Mouse (Mus musculus) forebrain, postnatal 0 days (tissue): Measurements from ENCODE around the gene Tmem9b. TPM values are rescaled to one million over a fixed set of nuclear protein-coding genes. Genes with fewer than 3 reads are reported as not detected.
A peak's percentile ranks its signal among the peaks of the same experiment; 100 is the strongest.

Experiments
- ATAC-seq: fragments of 200-750 bp; cut with Nextera tagmentation; 2 replicates; pipeline ENCODE4 v1.8.0; 2017; ENCODE audit warnings: mild to moderate bottlenecking, moderate library complexity
- DNase-seq: peaks from one replicate; pipeline ENCODE4 v3.0.0-alpha.2; 2015
- H3K27ac ChIP-seq: fragments of 300-500 bp; sonication (generic); 2 replicates; pipeline ENCODE4 v1.5.1; 2014; ENCODE audit warnings: low read depth, mild to moderate bottlenecking, antibody characterized with exemption, low read length, moderate library complexity, mixed read lengths
- H3K27me3 ChIP-seq: fragments of 300-500 bp; sonication (generic); 2 replicates; pipeline ENCODE4 v1.6.1; 2014; ENCODE audit warnings: mild to moderate bottlenecking, low read length, mixed read lengths; ENCODE audit not compliant: insufficient read depth
- H3K36me3 ChIP-seq: fragments of 300-500 bp; sonication (generic); 2 replicates; pipeline ENCODE4 v1.6.1; 2014; ENCODE audit warnings: mild to moderate bottlenecking, moderate library complexity; ENCODE audit not compliant: insufficient read depth
- H3K4me1 ChIP-seq: fragments of 300-500 bp; sonication (generic); 2 replicates; pipeline ENCODE4 v1.6.1; 2014; ENCODE audit warnings: antibody characterized with exemption; ENCODE audit not compliant: insufficient read depth
- H3K4me2 ChIP-seq: fragments of 300-500 bp; sonication (generic); 2 replicates; pipeline ENCODE4 v1.6.1; 2014; ENCODE audit warnings: low read depth, mild to moderate bottlenecking, moderate library complexity
- H3K4me3 ChIP-seq: fragments of 300-500 bp; sonication (generic); 2 replicates; pipeline ENCODE4 v1.5.1; 2014; ENCODE audit warnings: low read depth, low read length, mixed read lengths
- H3K9ac ChIP-seq: fragments of 300-500 bp; sonication (generic); 2 replicates; pipeline ENCODE4 v1.6.1; 2014; ENCODE audit warnings: mild to moderate bottlenecking
- H3K9me3 ChIP-seq: fragments of 300-500 bp; sonication (generic); 2 replicates; pipeline ENCODE4 v1.6.1; 2016; ENCODE audit warnings: low read length
- CTCF ChIP-seq: sonication (generic); IDR thresholded peaks from 2 replicates; pipeline ENCODE4 v1.5.1; 2016; ENCODE audit warnings: antibody characterized with exemption, control low read depth, low read depth
- WGBS: fragments of 180-500 bp; shearing (Covaris S2); extraction: QIAGEN DNeasy Blood & Tissue Kit; methylation state at CpG from one replicate; pipeline ENCODE4 v1.1.7; 2014; 5-methylcytosine and 5-hydroxymethylcytosine counted together
- polyA plus RNA-seq: library from polyadenylated mRNA; unstranded; fragments of >200 nt; fragmentation: Nextera tagmentation; extraction: Ambion mirVana; gene quantifications from 2 replicates; pipeline ENCODE4 v1.2.1, GENCODE M21; 2015
- total RNA-seq: library from RNA; depleted of rRNA; stranded (reverse); fragments of >200 nt; gene quantifications from 2 replicates; pipeline ENCODE4 v1.2.3, GENCODE M21; 2014

Tmem9b gene
- total and polyA plus RNA-seq, 2 experiments from 2014 or later = 139 to 157 TPM

GRCm38 (mm10) chr7:109767575-109768350 lies 15.1 kb upstream of the Tmem9b start:
- no peak overlapping the region for H3K4me2 ChIP-seq
- no peaks in the 10 kb centered on the region for H3K9me3 ChIP-seq
- H3K27ac ChIP-seq = no peak overlapping the region
- H3K4me1 ChIP-seq = no peaks in the 10 kb centered on the region
- 86% methylated on average over 7 of the region's 7 CpGs for WGBS
- no peaks in the 10 kb centered on the region for H3K27me3 ChIP-seq
- no peak for ATAC-seq
- no peaks in the 10 kb centered on the region for H3K36me3 ChIP-seq
- no peak overlapping the region for H3K9ac ChIP-seq
- DNase-seq = no peak
- no peak overlapping the region for H3K4me3 ChIP-seq
- TF ChIP-seq CTCF = no peak

GRCm38 (mm10) chr7:109764009-109764408 lies 11.3 kb upstream of the Tmem9b start:
- 18% methylated on average over 2 of the region's 2 CpGs for WGBS
- H3K4me3 ChIP-seq = no peak overlapping the region
- H3K9me3 ChIP-seq = no peaks in the 10 kb centered on the region
- no peaks in the 10 kb centered on the region for H3K27me3 ChIP-seq
- H3K27ac ChIP-seq = no peak overlapping the region
- H3K36me3 ChIP-seq = no peaks in the 10 kb centered on the region
- no peak for TF ChIP-seq CTCF
- peak; percentile 61; the same call in 1 of the 2 replicates for ATAC-seq
- peak; percentile 20 for DNase-seq
- no peaks in the 10 kb centered on the region for H3K4me1 ChIP-seq
- no peak overlapping the region for H3K9ac ChIP-seq
- no peak overlapping the region for H3K4me2 ChIP-seq

GRCm38 (mm10) chr7:109756291-109756690 lies 3.6 kb upstream of the Tmem9b start:
- H3K9me3 ChIP-seq = no peaks in the 10 kb centered on the region
- no peak overlapping the region for H3K4me3 ChIP-seq
- no peaks in the 10 kb centered on the region for H3K27me3 ChIP-seq
- WGBS = 88% methylated on average over 3 of the region's 3 CpGs
- no peak overlapping the region for H3K27ac ChIP-seq
- H3K4me2 ChIP-seq = no peak overlapping the region
- no peak for DNase-seq
- no peak overlapping the region for H3K9ac ChIP-seq
- peaks cover 11% of the 10 kb centered on the region for H3K4me1 ChIP-seq
- no peaks in the 10 kb centered on the region for H3K36me3 ChIP-seq
- TF ChIP-seq CTCF = no peak
- no peak for ATAC-seq

GRCm38 (mm10) chr7:109754034-109754433 lies 1.4 kb upstream of the Tmem9b start:
- DNase-seq (no peak), ATAC-seq (no peak)
- Histone ChIP-seq H3K4me3 (no peak overlapping the region), H3K4me2 (no peak overlapping the region), H3K9ac (no peak overlapping the region), H3K9me3 (no peaks in the 10 kb centered on the region), H3K36me3 (0 out of 2 replicates have a peak, but pooled peaks cover 2% of the 10 kb centered on the region), H3K27ac (no peak overlapping the region), H3K27me3 (no peaks in the 10 kb centered on the region), H3K4me1 (peaks cover 11% of the 10 kb centered on the region)
- 90% methylated on average over 8 of the region's 8 CpGs for WGBS
- TF ChIP-seq CTCF = no peak

- peak overlapping the region; percentile 76 for H3K27ac ChIP-seq
- peaks cover 11% of the 10 kb centered on the region for H3K4me1 ChIP-seq
- 0 out of 2 replicates have a peak, but pooled peaks cover 9% of the 10 kb centered on the region for H3K36me3 ChIP-seq
- peak overlapping the region; percentile 91 for H3K4me2 ChIP-seq
- 4% methylated on average over 13 of the region's 13 CpGs for WGBS
- peak overlapping the region; percentile 57 for H3K4me3 ChIP-seq
- H3K9ac ChIP-seq = peak overlapping the region; percentile 83
- H3K9me3 ChIP-seq = no peaks in the 10 kb centered on the region
- no peak for DNase-seq
- TF ChIP-seq CTCF = no peak
- ATAC-seq = peak; percentile 2; the same call in 1 of the 2 replicates
- H3K27me3 ChIP-seq = no peaks in the 10 kb centered on the region
Observed at GRCm38 (mm10) chr7:109751427-109752007, 1.2 kb downstream of the Tmem9b start.

- H3K9me3 ChIP-seq = no peaks in the 10 kb centered on the region
Observed at GRCm38 (mm10) chr7:109747747-109748146, 4.9 kb downstream of the Tmem9b start.

GRCm38 (mm10) chr7:109741703-109742102 lies 11.0 kb downstream of the Tmem9b start:
- Histone ChIP-seq H3K9me3 (no peaks in the 10 kb centered on the region), H3K36me3 (peaks cover 75% of the 10 kb centered on the region), H3K9ac (no peak overlapping the region), H3K27ac (no peak overlapping the region), H3K4me2 (no peak overlapping the region), H3K4me1 (no peaks in the 10 kb centered on the region), H3K4me3 (no peak overlapping the region), H3K27me3 (no peaks in the 10 kb centered on the region)
- ATAC-seq = no peak
- WGBS = 89% methylated on average over 4 of the region's 4 CpGs
- no peak for TF ChIP-seq CTCF
- no peak for DNase-seq

More at GRCm38 (mm10) chr7:109747747-109748146, 4.9 kb downstream of the Tmem9b start:
- Histone ChIP-seq H3K4me3 (no peak overlapping the region), H3K27me3 (no peaks in the 10 kb centered on the region), H3K9ac (no peak overlapping the region), H3K4me1 (no peaks in the 10 kb centered on the region), H3K36me3 (peaks cover 40% of the 10 kb centered on the region), H3K4me2 (no peak overlapping the region), H3K27ac (no peak overlapping the region)
- no peak for DNase-seq
- no peak for ATAC-seq
- 46% methylated on average over 1 of the region's 1 CpGs for WGBS
- TF ChIP-seq CTCF = peak; percentile 39
